ENCODE assay signal across 8 mouse cellular contexts in the genomic region with DNA sequence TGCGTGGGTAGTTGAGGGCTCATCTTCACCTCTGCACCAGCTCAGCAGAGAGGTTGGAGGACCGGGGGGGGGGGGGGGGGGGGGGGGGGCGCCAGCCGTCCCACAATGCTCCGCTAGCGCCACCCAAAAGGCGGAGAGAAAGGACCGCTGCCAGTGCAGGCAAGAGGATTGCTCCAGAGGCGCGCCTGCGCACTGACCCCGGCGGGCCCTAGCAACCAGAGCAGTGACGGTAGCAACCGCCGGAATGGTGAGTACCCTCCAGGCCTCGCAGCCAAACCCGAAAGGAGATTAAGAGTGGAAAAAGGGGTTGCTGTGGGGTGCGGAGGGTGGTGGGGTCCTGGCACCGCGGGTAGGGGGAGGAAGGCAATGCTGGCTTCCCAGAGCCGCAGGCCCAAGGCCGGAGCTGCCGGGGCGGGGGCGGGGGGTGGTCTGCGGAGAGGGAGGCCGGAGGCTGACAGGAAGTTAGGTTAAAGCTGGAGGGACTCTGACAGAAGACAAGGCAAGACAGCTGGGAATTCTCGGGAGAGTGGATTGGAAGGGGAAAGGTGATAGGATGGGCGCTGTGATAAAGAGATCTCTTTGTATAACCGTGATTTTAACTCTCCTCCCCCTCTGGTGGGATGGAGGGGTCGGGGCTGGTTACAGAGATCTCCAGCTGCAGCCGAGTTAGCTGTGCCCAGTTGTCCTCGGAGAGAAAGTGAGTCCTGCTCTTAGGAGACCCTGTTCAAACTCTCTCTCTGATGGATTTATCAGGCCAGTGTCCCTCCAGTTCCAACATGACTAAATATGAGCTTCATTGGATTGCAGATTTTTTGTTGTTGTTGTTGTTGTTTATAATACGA. TPM values are rescaled to one million over a fixed set of nuclear protein-coding genes. Genes with fewer than 3 reads are reported as not detected.
DNase-seq lines count a peak whose midpoint lies in the region; ATAC-seq and TF ChIP-seq lines count a peak whose summit lies in the region.

Dnal1 (plus strand) TSS at position 214 of the 842 bp plus-strand sequence.

- peaks cover 11% of the 10 kb centered on the region for H3K4me1 ChIP-seq in embryonic facial prominence, embryonic 10.5 days
- H3K4me1 ChIP-seq in intestine, postnatal 0 days (replicated peaks; ENCODE audit: control insufficient read depth, insufficient read depth, low read length) = no peaks in the 10 kb centered on the region
- H3K4me1 ChIP-seq in midbrain, embryonic 10.5 days = peaks cover 13% of the 10 kb centered on the region

- H3K27ac ChIP-seq in embryonic facial prominence, embryonic 10.5 days (replicated peaks) = peak within 1 kb of the TSS; percentile 84
- no peak within 1 kb of the TSS for H3K27ac ChIP-seq in intestine, postnatal 0 days (ENCODE audit: low read depth, low read length)
- peak within 1 kb of the TSS; percentile 85 for H3K27ac ChIP-seq in midbrain, embryonic 10.5 days (replicated peaks)

- H3K4me3 ChIP-seq in embryonic facial prominence, embryonic 10.5 days = peak within 1 kb of the TSS; percentile 84
- H3K4me3 ChIP-seq in intestine, postnatal 0 days (ENCODE audit: low read depth, low read length) = peak within 1 kb of the TSS; percentile 70
- H3K4me3 ChIP-seq in midbrain, embryonic 10.5 days = peak within 1 kb of the TSS; percentile 78

- no peaks in the 10 kb centered on the region for H3K36me3 ChIP-seq in embryonic facial prominence, embryonic 10.5 days (replicated peaks)
- peaks cover 3% of the 10 kb centered on the region; the same call in 1 of the 2 replicates for H3K36me3 ChIP-seq in intestine, postnatal 0 days (ENCODE audit: control insufficient read depth, insufficient read depth)
- no peaks in the 10 kb centered on the region for H3K36me3 ChIP-seq in midbrain, embryonic 10.5 days

- peak within 1 kb of the TSS; percentile 89 for H3K4me2 ChIP-seq in intestine, postnatal 0 days (replicated peaks; ENCODE audit: low read depth)

- intact Hi-C loops in left cerebral cortex, postnatal 36 days (cut with DNase I) = no loop called here

- 2% methylated on average over 32 of the region's 35 CpGs for WGBS in embryonic facial prominence, embryonic 10.5 days
- 4% methylated on average over 31 of the region's 35 CpGs for WGBS in intestine, postnatal 0 days
- 2% methylated on average over 33 of the region's 35 CpGs for WGBS in midbrain, embryonic 10.5 days

- no peaks in the 10 kb centered on the region for H3K9me3 ChIP-seq in embryonic facial prominence, embryonic 10.5 days
- no peaks in the 10 kb centered on the region for H3K9me3 ChIP-seq in intestine, postnatal 0 days (ENCODE audit: control insufficient read depth)
- H3K9me3 ChIP-seq in midbrain, embryonic 10.5 days (replicated peaks) = no peaks in the 10 kb centered on the region

- ATAC-seq in granulocyte monocyte progenitor cell, adult 5-6 weeks (replicated peaks; ENCODE audit: poor library complexity, severe bottlenecking) = peak; percentile 97
- ATAC-seq in intestine, postnatal 0 days = peak; percentile 78; the same call in 1 of the 2 replicates

- TF ChIP-seq CTCF in intestine, postnatal 0 days (IDR thresholded peaks at IDR 0.05; ENCODE audit: low read depth) = peak; percentile 42; the same call in 1 of the 2 replicates

- H3K27me3 ChIP-seq in embryonic facial prominence, embryonic 10.5 days (replicated peaks; ENCODE audit: low read depth, poor library complexity, severe bottlenecking) = no peaks in the 10 kb centered on the region
- H3K27me3 ChIP-seq in intestine, postnatal 0 days (replicated peaks; ENCODE audit: control insufficient read depth, insufficient read depth, low read length) = no peaks in the 10 kb centered on the region
- H3K27me3 ChIP-seq in midbrain, embryonic 10.5 days (ENCODE audit: low read depth, poor library complexity, severe bottlenecking) = no peaks in the 10 kb centered on the region

- H3K9ac ChIP-seq in intestine, postnatal 0 days (ENCODE audit: low read depth, low read length) = peak within 1 kb of the TSS; percentile 37

- DNase-seq in adrenal gland, postnatal 10 days = peak; percentile 94
- peak; percentile 96 for DNase-seq in embryonic facial prominence, embryonic 10.5 days (ENCODE audit: low spot score)
- peak; percentile 85 to 87 for DNase-seq in left cerebral cortex, postnatal 36 days (ENCODE audit: low spot score in 2 of 2)
- peak; percentile 95 for DNase-seq in midbrain, embryonic 10.5 days (ENCODE audit: low spot score)
- DNase-seq in right cerebral cortex, postnatal 4 days = peak; percentile 89
- DNase-seq in yolk sac, embryonic 10.5 days (ENCODE audit: low spot score) = peak; percentile 95

RNA-seq across cellular contexts. Expression of gene Dnal1, which starts in this region (rescaled TPM):
- 10 to 100 TPM; 13.1 to 13.2 TPM for total RNA-seq in adrenal gland, postnatal 10 days (2021)
- polyA plus RNA-seq in embryonic facial prominence, embryonic 10.5 days (2016; fragmentation: Nextera tagmentation; extraction: Ambion mirVana) = 4.1 and 6.7 TPM in 2 replicates
- total RNA-seq in granulocyte monocyte progenitor cell, adult 5-6 weeks (2014; fragmentation: Nextera tagmentation) = 1.5 and 4.1 TPM in 2 replicates
- 0.77 and 0.78 TPM in 2 replicates for total RNA-seq in granulocyte monocyte progenitor cell, adult 5-6 weeks (2017)
- polyA plus RNA-seq in intestine, postnatal 0 days (2015; fragmentation: Nextera tagmentation; extraction: Ambion mirVana) = 1.0 and 1.3 TPM in 2 replicates
- 100 to 1,000 TPM in 1 of 2 experiments, 10 to 100 TPM in 1; 86.7 to 102 TPM for total RNA-seq in left cerebral cortex, postnatal 36 days (2021)
- polyA plus RNA-seq in midbrain, embryonic 10.5 days (2016; fragmentation: Nextera tagmentation; extraction: Ambion mirVana) = 3.6 and 6.1 TPM in 2 replicates

Comparison
In these comparisons a context has a peak if more than half of its experiments do, and no peak if none do; other contexts are left out.
1. RNA of gene Dnal1 (total RNA-seq): 86.7 to 102 TPM in left cerebral cortex, postnatal 36 days; 13.1 to 13.2 TPM in adrenal gland, postnatal 10 days and 0.77 to 4.1 TPM in granulocyte monocyte progenitor cell, adult 5-6 weeks; every median in the first group is over 4 times any median in the second.
2. Peak in every context shown above with its lines, with median percentiles within 50 percentile points of each other: DNase-seq and H3K4me3 ChIP-seq.